Mouse (Mus musculus): ENCODE measurements around the gene Sos2.

- TF ChIP-seq POLR2A (IDR thresholded peaks at IDR 0.05; ENCODE audit: borderline replicate concordance, extremely low read depth, low read depth, low read length) (no peak), CTCF (IDR thresholded peaks at IDR 0.05; ENCODE audit: insufficient read depth, low read length) (no peak)
These were observed 136.0 kb downstream of the Sos2 start for GRCm38 (mm10) chr12:69545456-69546178.
